Mouse (Mus musculus): Measurements from ENCODE around the gene Fam76b. TPM values are rescaled to one million over a fixed set of nuclear protein-coding genes. Genes with fewer than 3 reads are reported as not detected.

The Fam76b gene
- polyA plus RNA-seq (2012; fragmentation: generic; extraction: Trizol) = 1 to 10 TPM in 1 of 2 experiments, under 1 TPM in 1; 0.23 to 2.3 TPM

GRCm38 (mm10) chr9:13827406-13828086 lies at the start of gene Fam76b:
Gene Fam76b, plus strand, starts transcription at chr9:13827716.

GRCm38 (mm10) chr9:13826832-13827405 lies 597 bp upstream of the Fam76b start, which contains the start of gene Cep57:
Gene Cep57, minus strand, starts transcription at chr9:13827107.

Other genes starting within 250 kb of the Fam76b start
- gene Mtmr2, start 79.3 kb upstream of the Fam76b start, polyA plus RNA-seq (2012; fragmentation: generic; extraction: Trizol) = 10 to 100 TPM in 1 of 2 experiments, 1 to 10 TPM in 1; 4.2 to 15.8 TPM
- 1 to 10 TPM in 1 of 2 experiments, under 1 TPM in 1; 0.74 to 5.0 TPM for gene Cep57, start 609 bp upstream of the Fam76b start, polyA plus RNA-seq (2012; fragmentation: generic; extraction: Trizol)

All from C3H10T1/2 (cell line).